Mouse (Mus musculus) spleen, adult 2 months (tissue): Measurements from ENCODE around the gene Dus1l. TPM values are rescaled to one million over a fixed set of nuclear protein-coding genes. Genes with fewer than 3 reads are reported as not detected.
"Not testable (repeated sequence)": the region's sequence is repeated elsewhere in the genome, so short reads cannot be mapped to it uniquely, and the experiment has no call there.

Experiments used
- DNase-seq, 2 experiments: peaks; one replicate each; pipeline versions ENCODE4 v3.0.0 to v3.0.0-alpha.2; 2012 to 2021; ENCODE audit warnings: low spot score in 2 of 2, low read depth in 1 of 2
- H3K27ac ChIP-seq: fragments of 200-500 bp; 2 replicates; pipeline ENCODE4 v1.5.1; 2012; ENCODE audit warnings: low read length, inconsistent platforms; ENCODE audit not compliant: insufficient read depth
- H3K27me3 ChIP-seq: fragments of 200-500 bp; 2 replicates; pipeline ENCODE4 v1.6.1; 2012; ENCODE audit warnings: mild to moderate bottlenecking, moderate library complexity, low read length, inconsistent platforms; ENCODE audit not compliant: control insufficient read depth, insufficient read depth
- H3K36me3 ChIP-seq: fragments of 200-500 bp; 2 replicates; pipeline ENCODE4 v1.6.1; 2012; ENCODE audit warnings: mild to moderate bottlenecking, low read length, inconsistent platforms; ENCODE audit not compliant: control insufficient read depth, insufficient read depth
- H3K4me1 ChIP-seq: fragments of 200-500 bp; 2 replicates; pipeline ENCODE4 v1.6.1; 2011; ENCODE audit warnings: inconsistent platforms; ENCODE audit not compliant: control insufficient read depth, insufficient read depth, insufficient read length
- H3K4me3 ChIP-seq: fragments of 200-500 bp; 2 replicates; pipeline ENCODE4 v1.5.1; 2011; ENCODE audit warnings: mild to moderate bottlenecking, inconsistent platforms; ENCODE audit not compliant: insufficient read depth, insufficient read length; ENCODE audit errors: extremely low read depth
- CTCF ChIP-seq: fragments of 200-500 bp; IDR thresholded peaks from 2 replicates; pipeline ENCODE4 v1.5.1; 2011; ENCODE audit warnings: mild to moderate bottlenecking, inconsistent platforms; ENCODE audit not compliant: insufficient read depth, insufficient read length, insufficient replicate concordance; ENCODE audit errors: extremely low read depth
- POLR2A ChIP-seq: fragments of 200-500 bp; IDR thresholded peaks from 2 replicates; pipeline ENCODE4 v1.6.1; 2011; ENCODE audit warnings: low read depth, low read length, inconsistent platforms
- WGBS: fragments of 180-500 bp; shearing (Covaris S2); methylation state at CpG from one replicate; pipeline ENCODE4 v1.1.7; 2018; 5-methylcytosine and 5-hydroxymethylcytosine counted together
- polyA plus RNA-seq: library from polyadenylated mRNA; depleted of rRNA; stranded (reverse); fragments of >200 nt; gene quantifications from 2 replicates; pipeline ENCODE4 v1.2.3, GENCODE M21; 2012

Gene Dus1l
- polyA plus RNA-seq, 1 experiment = 35.0 TPM

GRCm38 (mm10) chr11:120789355-120789754 lies 6.8 kb downstream of the Dus1l start:
- no peak overlapping the region for H3K27ac ChIP-seq
- 86% methylated on average over 4 of the region's 4 CpGs for WGBS
- peaks cover 6% of the 10 kb centered on the region for H3K4me1 ChIP-seq
- TF ChIP-seq CTCF (no peak), POLR2A (no peak)
- no peak for DNase-seq
- peaks cover 35% of the 10 kb centered on the region for H3K36me3 ChIP-seq
- H3K27me3 ChIP-seq = no peaks in the 10 kb centered on the region
- H3K4me3 ChIP-seq = no peak overlapping the region

DNA sequence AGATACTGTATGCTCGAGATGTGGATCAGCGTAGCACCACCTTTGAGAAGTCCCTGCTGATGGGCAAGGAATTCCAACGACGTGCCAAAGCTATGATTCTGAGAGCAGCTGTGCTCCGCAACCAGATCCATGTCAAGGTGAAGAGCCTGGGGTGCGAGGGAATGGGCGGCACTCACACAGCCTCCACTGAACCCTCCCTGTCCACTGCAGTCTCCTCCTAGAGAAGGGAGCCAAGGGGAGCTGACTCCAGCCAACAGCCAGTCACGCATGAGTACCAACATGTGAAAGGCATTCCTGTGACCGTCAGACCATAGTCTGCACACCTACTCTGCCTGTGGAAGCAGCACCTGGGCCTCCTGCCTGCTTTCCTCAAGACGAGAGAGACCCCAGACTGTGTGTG lies 7.7 kb downstream of the Dus1l start:
- not testable (repeated sequence) for H3K27ac ChIP-seq, H3K27me3 ChIP-seq, DNase-seq, H3K4me1 ChIP-seq, H3K4me3 ChIP-seq
- WGBS = 94% methylated on average over 10 of the region's 10 CpGs
- peaks cover 35% of the 10 kb centered on the region for H3K36me3 ChIP-seq

GRCm38 (mm10) chr11:120785145-120785544 lies 11.1 kb downstream of the Dus1l start:
- peaks cover 19% of the 10 kb centered on the region for H3K36me3 ChIP-seq
- no peak for DNase-seq
- 47% methylated on average over 9 of the region's 9 CpGs for WGBS
- TF ChIP-seq POLR2A (no peak), CTCF (no peak)
- H3K27ac ChIP-seq = no peak overlapping the region
- peaks cover 9% of the 10 kb centered on the region for H3K4me1 ChIP-seq
- no peaks in the 10 kb centered on the region for H3K27me3 ChIP-seq
- H3K4me3 ChIP-seq = peak overlapping the region; percentile 96; the same call in 1 of the 2 replicates

- Histone ChIP-seq H3K36me3 (peaks cover 10% of the 10 kb centered on the region), H3K27me3 (no peaks in the 10 kb centered on the region), H3K4me3 (peak within 1 kb of the TSS; percentile 96), H3K4me1 (peaks cover 9% of the 10 kb centered on the region), H3K27ac (peak within 1 kb of the TSS; percentile 61)
- no peak for TF ChIP-seq CTCF
- no peak for TF ChIP-seq POLR2A
- 1% methylated on average over 94 of the region's 107 CpGs for WGBS
- DNase-seq = peak; percentile 38 to 81
Measured at GRCm38 (mm10) chr11:120784064-120784791, 12.0 kb downstream of the Dus1l start, which contains the start of the genes Rfng and Gps1. Rfng (minus strand) TSS chr11:120784207. Gps1 (plus strand) TSS chr11:120784272.

GRCm38 (mm10) chr11:120783426-120784063 lies 12.7 kb downstream of the Dus1l start:
- no peak for DNase-seq
- Histone ChIP-seq H3K4me3 (peak overlapping the region; percentile 96), H3K36me3 (peaks cover 7% of the 10 kb centered on the region), H3K4me1 (peaks cover 9% of the 10 kb centered on the region), H3K27me3 (no peaks in the 10 kb centered on the region), H3K27ac (peak overlapping the region; percentile 61)
- 3% methylated on average over 42 of the region's 42 CpGs for WGBS
- TF ChIP-seq CTCF = no peak
- no peak for TF ChIP-seq POLR2A

GRCm38 (mm10) chr11:120781361-120781760 lies 14.8 kb downstream of the Dus1l start:
- not testable (repeated sequence) for H3K27ac ChIP-seq, H3K27me3 ChIP-seq, H3K4me3 ChIP-seq, DNase-seq, H3K36me3 ChIP-seq, H3K4me1 ChIP-seq
- WGBS = 94% methylated on average over 6 of the region's 6 CpGs

DNA sequence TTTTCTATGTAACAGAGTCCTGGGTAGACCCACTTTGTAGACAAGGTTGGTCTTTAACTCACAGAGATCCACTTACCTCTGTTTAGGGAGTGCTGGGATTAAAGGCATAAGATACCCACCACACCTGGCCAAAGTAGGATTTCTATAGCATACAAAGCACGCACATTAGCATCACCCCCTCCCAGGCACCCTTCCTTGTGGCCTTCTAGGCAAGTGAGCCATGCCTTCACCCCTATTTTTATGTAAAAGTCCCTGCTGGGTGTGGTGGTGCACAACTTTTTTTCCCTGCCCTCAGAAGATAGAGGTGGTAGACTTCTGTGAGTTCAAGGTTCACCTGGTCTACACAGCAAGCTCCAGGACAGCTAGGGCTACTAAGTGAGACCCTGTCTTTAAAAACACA lies 16.3 kb downstream of the Dus1l start:
- DNase-seq = no peak
- H3K36me3 ChIP-seq = no peaks in the 10 kb centered on the region; the same call in 1 of the 2 replicates
- peaks cover 6% of the 10 kb centered on the region for H3K4me1 ChIP-seq
- no peaks in the 10 kb centered on the region for H3K27me3 ChIP-seq
- H3K4me3 ChIP-seq = no peak overlapping the region
- no peak overlapping the region for H3K27ac ChIP-seq
- TF ChIP-seq POLR2A (no peak), CTCF (no peak)
- WGBS = 92% methylated on average over 1 of the region's 1 CpGs
